Mouse (Mus musculus) G1E (cell line): Measurements from ENCODE around the gene Ptpn23. TPM values are rescaled to one million over a fixed set of nuclear protein-coding genes. Genes with fewer than 3 reads are reported as not detected.

Experiments used
- ATAC-seq: 2 replicates; pipeline ENCODE4 v1.8.0; 2016; ENCODE audit warnings: mild to moderate bottlenecking; ENCODE audit not compliant: insufficient number of reproducible peaks, poor library complexity, low FRiP score, severe bottlenecking; ENCODE audit errors: extremely low read depth
- DNase-seq: peaks from one replicate; pipeline ENCODE4 v3.0.0; 2012; ENCODE audit warnings: low spot score
- H3K27me3 ChIP-seq: 2 replicates; pipeline ENCODE4 v1.6.1; 2012; ENCODE audit warnings: mild to moderate bottlenecking, low read length, inconsistent platforms; ENCODE audit not compliant: insufficient read depth
- H3K36me3 ChIP-seq: replicated peaks from 2 replicates; pipeline ENCODE3; 2012; ENCODE audit warnings: mild to moderate bottlenecking, inconsistent platforms
- H3K4me1 ChIP-seq: 2 replicates; pipeline ENCODE4 v1.6.1; 2012; ENCODE audit warnings: low read depth, low read length, inconsistent platforms, mixed read lengths; ENCODE audit not compliant: insufficient read depth
- H3K4me3 ChIP-seq: 2 replicates; pipeline ENCODE4 v1.5.1; 2012; ENCODE audit warnings: low read depth, mild to moderate bottlenecking, inconsistent platforms, low read length, moderate library complexity, mixed read lengths
- H3K9me3 ChIP-seq: replicated peaks from 2 replicates; pipeline ENCODE4 v1.6.1; 2012; ENCODE audit warnings: inconsistent platforms
- CTCF ChIP-seq: IDR thresholded peaks from 2 replicates; pipeline ENCODE4 v1.5.1; 2012; ENCODE audit warnings: low read depth, low read length, inconsistent platforms, mixed read lengths
- GATA1 ChIP-seq: IDR thresholded peaks from 2 replicates; pipeline ENCODE4 v1.6.1; 2012; ENCODE audit warnings: borderline replicate concordance, low read length, inconsistent platforms, mixed read lengths
- GATA2 ChIP-seq: IDR thresholded peaks from 2 replicates; pipeline ENCODE4 v1.6.1; 2012; ENCODE audit warnings: low read depth, low read length, inconsistent platforms, borderline replicate concordance
- POLR2AphosphoS5 ChIP-seq: IDR thresholded peaks from 2 replicates; pipeline ENCODE4 v1.6.1; 2012; ENCODE audit warnings: low read depth, low read length, inconsistent platforms; ENCODE audit not compliant: insufficient replicate concordance
- TAL1 ChIP-seq: conservative IDR thresholded peaks from 2 replicates; pipeline ENCODE4 v1.6.1; 2012; ENCODE audit warnings: low read depth, low read length, inconsistent platforms, mixed read lengths
- polyA plus RNA-seq: library from polyadenylated mRNA; stranded (reverse); fragments of >175 nt; gene quantifications from 2 replicates; pipeline ENCODE4 v1.2.3, GENCODE M21; 2012
- total RNA-seq, 2 experiments: library from RNA; stranded (forward) in 1 of 2; stranded (reverse) in 1 of 2; fragments of 200-1000 nt in 1 of 2; fragments of >200 nt in 1 of 2; fragmentation: Nextera tagmentation in 1 of 2; gene quantifications; 2 replicates each; pipeline ENCODE4 v1.2.3; 2014 to 2017

Gene Ptpn23
- total and polyA plus RNA-seq, 3 experiments, result 6.9 to 93.5 (median 58.9) TPM

- H3K4me1 ChIP-seq, result peaks cover 2% of the 10 kb centered on the region; the same call in 1 of the 2 replicates
- DNase-seq (no peak), ATAC-seq (no peak)
- H3K4me3 ChIP-seq, result no peak overlapping the region
- peaks cover 20% of the 10 kb centered on the region for H3K36me3 ChIP-seq
- no peaks in the 10 kb centered on the region for H3K27me3 ChIP-seq
- TF ChIP-seq GATA2 (no peak), CTCF (no peak), TAL1 (no peak), POLR2AphosphoS5 (no peak), GATA1 (no peak)
- H3K9me3 ChIP-seq, result no peaks in the 10 kb centered on the region
These were observed 64.2 kb downstream of the Ptpn23 start for GRCm38 (mm10) chr9:110343805-110344204.

GRCm38 (mm10) chr9:110342008-110342407 is 66.0 kb downstream of the Ptpn23 start:
- no peak for DNase-seq
- peaks cover 21% of the 10 kb centered on the region for H3K36me3 ChIP-seq
- H3K27me3 ChIP-seq, result no peaks in the 10 kb centered on the region
- ATAC-seq, result no peak
- no peaks in the 10 kb centered on the region for H3K9me3 ChIP-seq
- no peak overlapping the region for H3K4me3 ChIP-seq
- TF ChIP-seq POLR2AphosphoS5, result no peak
- no peak for TF ChIP-seq GATA1
- no peak for TF ChIP-seq GATA2
- no peak for TF ChIP-seq CTCF
- TF ChIP-seq TAL1, result no peak
- peaks cover 6% of the 10 kb centered on the region for H3K4me1 ChIP-seq

- H3K36me3 ChIP-seq, result peaks cover 21% of the 10 kb centered on the region
- H3K4me1 ChIP-seq, result peaks cover 9% of the 10 kb centered on the region
- H3K27me3 ChIP-seq, result no peaks in the 10 kb centered on the region
- TF ChIP-seq POLR2AphosphoS5 (no peak), TAL1 (no peak), GATA2 (no peak), GATA1 (no peak), CTCF (no peak)
- H3K4me3 ChIP-seq, result no peak overlapping the region
- no peak for DNase-seq
- no peak for ATAC-seq
- H3K9me3 ChIP-seq, result no peaks in the 10 kb centered on the region
These were observed 67.8 kb downstream of the Ptpn23 start for GRCm38 (mm10) chr9:110340037-110340750.

Other genes starting within 250 kb of the Ptpn23 start
- 0.38 and 0.92 TPM in 2 replicates for gene Cspg5, start 164.4 kb downstream of the Ptpn23 start, total RNA-seq (2014; fragmentation: Nextera tagmentation)
- 0.23 and 0.38 TPM in 2 replicates for gene Cspg5, start 164.4 kb downstream of the Ptpn23 start, total RNA-seq (2017)
- gene Cspg5, start 164.4 kb downstream of the Ptpn23 start, polyA plus RNA-seq, result 0.02 TPM in 1 of 2 replicates, not detected in the other
- gene Elp6, start 103.0 kb downstream of the Ptpn23 start, total RNA-seq (2014; fragmentation: Nextera tagmentation), result 5.4 and 7.1 TPM in 2 replicates
- gene Elp6, start 103.0 kb downstream of the Ptpn23 start, total RNA-seq (2017), result 9.3 and 14.5 TPM in 2 replicates
- 12.9 and 13.4 TPM in 2 replicates for gene Elp6, start 103.0 kb downstream of the Ptpn23 start, polyA plus RNA-seq
- gene Scap, start 74.9 kb downstream of the Ptpn23 start, total RNA-seq (2014; fragmentation: Nextera tagmentation), result 13.5 and 23.6 TPM in 2 replicates
- 11.5 and 15.7 TPM in 2 replicates for gene Scap, start 74.9 kb downstream of the Ptpn23 start, total RNA-seq (2017)
- 137 and 140 TPM in 2 replicates for gene Scap, start 74.9 kb downstream of the Ptpn23 start, polyA plus RNA-seq
- not detected in 2 replicates for gene Ngp, start 11.5 kb upstream of the Ptpn23 start, total RNA-seq (2014; fragmentation: Nextera tagmentation)
- 0.11 and 0.12 TPM in 2 replicates for gene Ngp, start 11.5 kb upstream of the Ptpn23 start, total RNA-seq (2017)
- gene Ngp, start 11.5 kb upstream of the Ptpn23 start, polyA plus RNA-seq, result 0.08 TPM in 1 of 2 replicates, not detected in the other
- gene Klhl18, start 68.5 kb upstream of the Ptpn23 start, total RNA-seq (2014; fragmentation: Nextera tagmentation), result 11.4 and 20.8 TPM in 2 replicates
- 6.3 and 6.5 TPM in 2 replicates for gene Klhl18, start 68.5 kb upstream of the Ptpn23 start, total RNA-seq (2017)
- 4.7 and 5.7 TPM in 2 replicates for gene Klhl18, start 68.5 kb upstream of the Ptpn23 start, polyA plus RNA-seq
- gene Kif9, start 68.7 kb upstream of the Ptpn23 start, total RNA-seq (2014; fragmentation: Nextera tagmentation), result 2.1 and 2.9 TPM in 2 replicates
- gene Kif9, start 68.7 kb upstream of the Ptpn23 start, total RNA-seq (2017), result 2.0 and 3.1 TPM in 2 replicates
- gene Kif9, start 68.7 kb upstream of the Ptpn23 start, polyA plus RNA-seq, result 0.10 and 0.14 TPM in 2 replicates
- 220 and 221 TPM in 2 replicates for gene Setd2, start 124.4 kb upstream of the Ptpn23 start, total RNA-seq (2014; fragmentation: Nextera tagmentation)
- 154 and 162 TPM in 2 replicates for gene Setd2, start 124.4 kb upstream of the Ptpn23 start, total RNA-seq (2017)
- 9.4 and 20.1 TPM in 2 replicates for gene Setd2, start 124.4 kb upstream of the Ptpn23 start, polyA plus RNA-seq
- 1.3 TPM in 1 of 2 replicates, not detected in the other for gene Nradd, start 216.2 kb upstream of the Ptpn23 start, total RNA-seq (2014; fragmentation: Nextera tagmentation)
- 5.8 and 7.3 TPM in 2 replicates for gene Nradd, start 216.2 kb upstream of the Ptpn23 start, total RNA-seq (2017)
- gene Nradd, start 216.2 kb upstream of the Ptpn23 start, polyA plus RNA-seq, result 1.8 and 2.2 TPM in 2 replicates
- 26.1 and 37.4 TPM in 2 replicates for gene Nbeal2, start 245.9 kb upstream of the Ptpn23 start, total RNA-seq (2014; fragmentation: Nextera tagmentation)
- 28.1 and 32.5 TPM in 2 replicates for gene Nbeal2, start 245.9 kb upstream of the Ptpn23 start, total RNA-seq (2017)
- 56.7 and 64.7 TPM in 2 replicates for gene Nbeal2, start 245.9 kb upstream of the Ptpn23 start, polyA plus RNA-seq
- gene Ccdc12, start 248.3 kb upstream of the Ptpn23 start, total RNA-seq (2014; fragmentation: Nextera tagmentation), result 36.2 TPM in 2 replicates
- 202 and 222 TPM in 2 replicates for gene Ccdc12, start 248.3 kb upstream of the Ptpn23 start, total RNA-seq (2017)
- 331 and 365 TPM in 2 replicates for gene Ccdc12, start 248.3 kb upstream of the Ptpn23 start, polyA plus RNA-seq